Mouse (Mus musculus) embryonic facial prominence, embryonic 15.5 days (tissue): ENCODE measurements around the gene Gpr22. TPM values are rescaled to one million over a fixed set of nuclear protein-coding genes. Genes with fewer than 3 reads are reported as not detected.
A peak's percentile ranks its signal among the peaks of the same experiment; 100 is the strongest.

ENCODE experiments used
- ATAC-seq: fragments of 200-750 bp; cut with Nextera tagmentation; 2 replicates; pipeline ENCODE4 v1.8.0; 2017; ENCODE audit warnings: low read depth, moderate TSS enrichment; ENCODE audit not compliant: insufficient number of reproducible peaks, low FRiP score, low TSS enrichment
- H3K27ac ChIP-seq: fragments of 300-500 bp; sonication (generic); replicated peaks from 2 replicates; pipeline ENCODE4 v1.5.1; 2015; ENCODE audit warnings: mild to moderate bottlenecking, inconsistent platforms
- H3K27me3 ChIP-seq: fragments of 300-500 bp; sonication (generic); 2 replicates; pipeline ENCODE4 v1.6.1; 2015; ENCODE audit warnings: inconsistent platforms
- H3K36me3 ChIP-seq: fragments of 300-500 bp; sonication (generic); 2 replicates; pipeline ENCODE4 v1.6.1; 2015; ENCODE audit warnings: mild to moderate bottlenecking, inconsistent platforms
- H3K4me1 ChIP-seq: fragments of 300-500 bp; sonication (generic); 2 replicates; pipeline ENCODE4 v1.6.1; 2015; ENCODE audit warnings: inconsistent platforms
- H3K4me2 ChIP-seq: fragments of 300-500 bp; sonication (generic); replicated peaks from 2 replicates; pipeline ENCODE4 v1.6.1; 2015; ENCODE audit warnings: mild to moderate bottlenecking, inconsistent platforms
- H3K4me3 ChIP-seq: fragments of 300-500 bp; sonication (generic); replicated peaks from 2 replicates; pipeline ENCODE4 v1.5.1; 2015; ENCODE audit warnings: mild to moderate bottlenecking, inconsistent platforms
- H3K9ac ChIP-seq: fragments of 300-500 bp; sonication (generic); 2 replicates; pipeline ENCODE4 v1.6.1; 2015; ENCODE audit warnings: inconsistent platforms
- H3K9me3 ChIP-seq: fragments of 300-500 bp; sonication (generic); replicated peaks from 2 replicates; pipeline ENCODE4 v1.6.1; 2016; ENCODE audit warnings: inconsistent platforms
- WGBS: fragments of 180-500 bp; shearing (Covaris S2); methylation state at CpG from one replicate; pipeline ENCODE4 v1.1.7; 2015; 5-methylcytosine and 5-hydroxymethylcytosine counted together
- polyA plus RNA-seq: library from polyadenylated mRNA; unstranded; fragments of >200 nt; fragmentation: Nextera tagmentation; extraction: Ambion mirVana; gene quantifications from 2 replicates; pipeline ENCODE4 v1.2.1, GENCODE M21; 2015

Gpr22 gene
- polyA plus RNA-seq, 1 experiment from 2014 or later = 1.1 TPM

GRCm38 (mm10) chr12:31714070-31714469 lies 323 bp upstream of the Gpr22 start:
- no peak for ATAC-seq
- Histone ChIP-seq H3K9ac (no peak overlapping the region), H3K27ac (no peak overlapping the region), H3K9me3 (no peaks in the 10 kb centered on the region), H3K4me3 (no peak overlapping the region), H3K27me3 (no peaks in the 10 kb centered on the region), H3K4me1 (peaks cover 8% of the 10 kb centered on the region; the same call in 1 of the 2 replicates), H3K4me2 (no peak overlapping the region), H3K36me3 (no peaks in the 10 kb centered on the region)
- 78% methylated on average over 3 of the region's 3 CpGs for WGBS

- no peak for ATAC-seq
- Histone ChIP-seq H3K9me3 (no peaks in the 10 kb centered on the region), H3K9ac (no peak overlapping the region), H3K4me3 (no peak overlapping the region), H3K4me2 (no peak overlapping the region), H3K27ac (no peak overlapping the region), H3K36me3 (no peaks in the 10 kb centered on the region), H3K4me1 (peaks cover 5% of the 10 kb centered on the region; the same call in 1 of the 2 replicates), H3K27me3 (no peaks in the 10 kb centered on the region)
- WGBS = 72% methylated on average over 4 of the region's 4 CpGs
Observed at GRCm38 (mm10) chr12:31712727-31713126, 1.0 kb downstream of the Gpr22 start.

GRCm38 (mm10) chr12:31712233-31712632 lies 1.5 kb downstream of the Gpr22 start:
- H3K4me3 ChIP-seq = no peak overlapping the region
- no peaks in the 10 kb centered on the region for H3K36me3 ChIP-seq
- H3K4me2 ChIP-seq = no peak overlapping the region
- H3K27me3 ChIP-seq = no peaks in the 10 kb centered on the region
- H3K27ac ChIP-seq = no peak overlapping the region
- 29% methylated on average over 5 of the region's 5 CpGs for WGBS
- no peak overlapping the region for H3K9ac ChIP-seq
- ATAC-seq = no peak
- H3K9me3 ChIP-seq = no peaks in the 10 kb centered on the region
- H3K4me1 ChIP-seq = peaks cover 5% of the 10 kb centered on the region; the same call in 1 of the 2 replicates

- no peak overlapping the region for H3K9ac ChIP-seq
- ATAC-seq = no peak
- H3K9me3 ChIP-seq = no peaks in the 10 kb centered on the region
- H3K4me2 ChIP-seq = no peak overlapping the region
- H3K4me1 ChIP-seq = peaks cover 5% of the 10 kb centered on the region; the same call in 1 of the 2 replicates
- no peaks in the 10 kb centered on the region for H3K27me3 ChIP-seq
- H3K4me3 ChIP-seq = no peak overlapping the region
- H3K27ac ChIP-seq = no peak overlapping the region
- no peaks in the 10 kb centered on the region for H3K36me3 ChIP-seq
- WGBS = 70% methylated on average over 6 of the region's 6 CpGs
Observed at GRCm38 (mm10) chr12:31709665-31710064, 4.1 kb downstream of the Gpr22 start.

GRCm38 (mm10) chr12:31707531-31707930 lies 6.2 kb downstream of the Gpr22 start:
- H3K9ac ChIP-seq = no peak overlapping the region
- no peak overlapping the region for H3K4me2 ChIP-seq
- no peaks in the 10 kb centered on the region for H3K9me3 ChIP-seq
- no peak overlapping the region for H3K4me3 ChIP-seq
- no peaks in the 10 kb centered on the region for H3K4me1 ChIP-seq
- ATAC-seq = no peak
- 20% methylated on average over 1 of the region's 1 CpGs for WGBS
- H3K36me3 ChIP-seq = no peaks in the 10 kb centered on the region
- H3K27ac ChIP-seq = 0 out of 2 replicates have a peak overlapping the region, but pooled peaks have one; percentile 22
- no peaks in the 10 kb centered on the region for H3K27me3 ChIP-seq

GRCm38 (mm10) chr12:31706168-31706567 lies 7.6 kb downstream of the Gpr22 start:
- WGBS = 33% methylated on average over 2 of the region's 2 CpGs
- Histone ChIP-seq H3K27me3 (no peaks in the 10 kb centered on the region), H3K36me3 (no peaks in the 10 kb centered on the region), H3K4me1 (no peaks in the 10 kb centered on the region), H3K9ac (no peak overlapping the region), H3K4me3 (no peak overlapping the region), H3K27ac (no peak overlapping the region), H3K4me2 (no peak overlapping the region), H3K9me3 (no peaks in the 10 kb centered on the region)
- no peak for ATAC-seq

- no peak overlapping the region for H3K9ac ChIP-seq
- peaks cover 3% of the 10 kb centered on the region; the same call in 1 of the 2 replicates for H3K4me1 ChIP-seq
- no peak overlapping the region for H3K4me3 ChIP-seq
- no peak overlapping the region for H3K4me2 ChIP-seq
- H3K27me3 ChIP-seq = no peaks in the 10 kb centered on the region
- no peak for ATAC-seq
- no peaks in the 10 kb centered on the region for H3K9me3 ChIP-seq
- 79% methylated on average over 6 of the region's 6 CpGs for WGBS
- no peak overlapping the region for H3K27ac ChIP-seq
- no peaks in the 10 kb centered on the region for H3K36me3 ChIP-seq
Observed at GRCm38 (mm10) chr12:31703904-31704303, 9.8 kb downstream of the Gpr22 start.

- WGBS = 41% methylated on average over 5 of the region's 5 CpGs
- no peak for ATAC-seq
- H3K36me3 ChIP-seq = 0 out of 2 replicates have a peak, but pooled peaks cover 5% of the 10 kb centered on the region
- H3K4me1 ChIP-seq = peaks cover 3% of the 10 kb centered on the region; the same call in 1 of the 2 replicates
- H3K9ac ChIP-seq = no peak overlapping the region
- no peaks in the 10 kb centered on the region for H3K27me3 ChIP-seq
- H3K27ac ChIP-seq = no peak overlapping the region
- no peak overlapping the region for H3K4me2 ChIP-seq
- H3K9me3 ChIP-seq = 0 out of 2 replicates have a peak, but pooled peaks cover 3% of the 10 kb centered on the region
- no peak overlapping the region for H3K4me3 ChIP-seq
Observed at GRCm38 (mm10) chr12:31701411-31701810, 12.3 kb downstream of the Gpr22 start.

GRCm38 (mm10) chr12:31700623-31701347 lies 13.0 kb downstream of the Gpr22 start:
- Histone ChIP-seq H3K36me3 (0 out of 2 replicates have a peak, but pooled peaks cover 5% of the 10 kb centered on the region), H3K4me3 (no peak overlapping the region), H3K27ac (no peak overlapping the region), H3K4me1 (peaks cover 3% of the 10 kb centered on the region; the same call in 1 of the 2 replicates), H3K9me3 (0 out of 2 replicates have a peak, but pooled peaks cover 3% of the 10 kb centered on the region), H3K9ac (no peak overlapping the region), H3K4me2 (no peak overlapping the region), H3K27me3 (no peaks in the 10 kb centered on the region)
- ATAC-seq = no peak
- 45% methylated on average over 5 of the region's 5 CpGs for WGBS

- H3K4me3 ChIP-seq = no peak overlapping the region
- WGBS = 78% methylated on average over 1 of the region's 1 CpGs
- H3K4me2 ChIP-seq = no peak overlapping the region
- no peak overlapping the region for H3K9ac ChIP-seq
- no peaks in the 10 kb centered on the region for H3K27me3 ChIP-seq
- H3K4me1 ChIP-seq = no peaks in the 10 kb centered on the region
- H3K9me3 ChIP-seq = 0 out of 2 replicates have a peak, but pooled peaks cover 3% of the 10 kb centered on the region
- no peak for ATAC-seq
- no peak overlapping the region for H3K27ac ChIP-seq
- 0 out of 2 replicates have a peak, but pooled peaks cover 9% of the 10 kb centered on the region for H3K36me3 ChIP-seq
Observed at GRCm38 (mm10) chr12:31693278-31693677, 20.5 kb downstream of the Gpr22 start.

- H3K4me1 ChIP-seq = no peaks in the 10 kb centered on the region
- H3K27me3 ChIP-seq = no peaks in the 10 kb centered on the region
- H3K9me3 ChIP-seq = no peaks in the 10 kb centered on the region
- no peak overlapping the region for H3K4me2 ChIP-seq
- no peak overlapping the region for H3K27ac ChIP-seq
- 75% methylated on average over 3 of the region's 3 CpGs for WGBS
- H3K9ac ChIP-seq = no peak overlapping the region
- no peak overlapping the region for H3K4me3 ChIP-seq
- no peak for ATAC-seq
- peaks cover 5% of the 10 kb centered on the region; the same call in 1 of the 2 replicates for H3K36me3 ChIP-seq
Observed at GRCm38 (mm10) chr12:31686679-31687078, 27.1 kb downstream of the Gpr22 start.
